Mouse (Mus musculus): ENCODE results near the gene Eps15. TPM values are rescaled to one million over a fixed set of nuclear protein-coding genes. Genes with fewer than 3 reads are reported as not detected.

The Eps15 gene
- polyA plus RNA-seq (2016; fragmentation: Nextera tagmentation; extraction: Ambion mirVana): 26.4 and 33.4 TPM in 2 replicates

- peak; percentile 99 for DNase-seq (ENCODE audit: low spot score)
- WGBS: 4% methylated on average over 41 of the region's 44 CpGs
- H3K4me3 ChIP-seq: peak within 1 kb of the TSS; percentile 92
- H3K27me3 ChIP-seq (ENCODE audit: low read depth, poor library complexity, severe bottlenecking): peaks cover 10% of the 10 kb centered on the region; the same call in 1 of the 2 replicates
- peaks cover 8% of the 10 kb centered on the region for H3K4me1 ChIP-seq
- H3K36me3 ChIP-seq: no peaks in the 10 kb centered on the region
- H3K9me3 ChIP-seq (replicated peaks): no peaks in the 10 kb centered on the region
- H3K27ac ChIP-seq: peak within 1 kb of the TSS; percentile 93
These were observed at the start of gene Eps15 for GRCm38 (mm10) chr4:109279689-109280458. Eps15 (plus strand) TSS chr4:109280268.

GRCm38 (mm10) chr4:109234185-109234584 is 45.9 kb upstream of the Eps15 start, which contains the start of gene Calr4:
Calr4 (plus strand) TSS chr4:109234485.
- H3K4me1 ChIP-seq: peaks cover 6% of the 10 kb centered on the region; the same call in 1 of the 2 replicates
- WGBS: 88% methylated on average over 2 of the region's 2 CpGs
- no peak for DNase-seq (ENCODE audit: low spot score)
- no peak within 1 kb of the TSS for H3K27ac ChIP-seq
- H3K4me3 ChIP-seq: no peak within 1 kb of the TSS
- no peaks in the 10 kb centered on the region for H3K36me3 ChIP-seq
- H3K9me3 ChIP-seq (replicated peaks): no peaks in the 10 kb centered on the region
- no peaks in the 10 kb centered on the region for H3K27me3 ChIP-seq (ENCODE audit: low read depth, poor library complexity, severe bottlenecking)

- H3K4me3 ChIP-seq: no peak overlapping the region
- H3K9me3 ChIP-seq (replicated peaks): no peaks in the 10 kb centered on the region
- 76% methylated on average over 9 of the region's 9 CpGs for WGBS
- no peak overlapping the region for H3K27ac ChIP-seq
- H3K27me3 ChIP-seq (ENCODE audit: low read depth, poor library complexity, severe bottlenecking): no peaks in the 10 kb centered on the region
- DNase-seq (ENCODE audit: low spot score): no peak
- H3K4me1 ChIP-seq: peaks cover 2% of the 10 kb centered on the region; the same call in 1 of the 2 replicates
- no peaks in the 10 kb centered on the region for H3K36me3 ChIP-seq
These were observed 45.2 kb upstream of the Eps15 start for GRCm38 (mm10) chr4:109234806-109235350.

- Histone ChIP-seq H3K27ac (no peak overlapping the region), H3K27me3 (ENCODE audit: low read depth, poor library complexity, severe bottlenecking) (no peaks in the 10 kb centered on the region), H3K4me1 (peaks cover 6% of the 10 kb centered on the region), H3K4me3 (no peak overlapping the region), H3K9me3 (replicated peaks) (no peaks in the 10 kb centered on the region), H3K36me3 (no peaks in the 10 kb centered on the region)
- DNase-seq (ENCODE audit: low spot score): no peak
- 81% methylated on average over 7 of the region's 7 CpGs for WGBS
These were observed 43.7 kb upstream of the Eps15 start for GRCm38 (mm10) chr4:109236186-109236879.

GRCm38 (mm10) chr4:109238428-109239268 is 41.4 kb upstream of the Eps15 start:
- Histone ChIP-seq H3K4me3 (no peak overlapping the region), H3K4me1 (peaks cover 14% of the 10 kb centered on the region), H3K9me3 (replicated peaks) (no peaks in the 10 kb centered on the region), H3K36me3 (no peaks in the 10 kb centered on the region), H3K27me3 (ENCODE audit: low read depth, poor library complexity, severe bottlenecking) (no peaks in the 10 kb centered on the region), H3K27ac (no peak overlapping the region)
- WGBS: 91% methylated on average over 24 of the region's 24 CpGs
- DNase-seq (ENCODE audit: low spot score): no peak

GRCm38 (mm10) chr4:109241221-109241620 is 38.8 kb upstream of the Eps15 start:
- H3K27ac ChIP-seq: no peak overlapping the region
- no peaks in the 10 kb centered on the region for H3K36me3 ChIP-seq
- no peak overlapping the region for H3K4me3 ChIP-seq
- peaks cover 14% of the 10 kb centered on the region for H3K4me1 ChIP-seq
- DNase-seq (ENCODE audit: low spot score): peak; percentile 40
- H3K27me3 ChIP-seq (ENCODE audit: low read depth, poor library complexity, severe bottlenecking): no peaks in the 10 kb centered on the region
- H3K9me3 ChIP-seq (replicated peaks): no peaks in the 10 kb centered on the region

- H3K4me3 ChIP-seq: no peak overlapping the region
- no peaks in the 10 kb centered on the region for H3K9me3 ChIP-seq (replicated peaks)
- peaks cover 14% of the 10 kb centered on the region for H3K4me1 ChIP-seq
- WGBS: 64% methylated on average over 4 of the region's 4 CpGs
- no peaks in the 10 kb centered on the region for H3K27me3 ChIP-seq (ENCODE audit: low read depth, poor library complexity, severe bottlenecking)
- peak overlapping the region; percentile 63; the same call in 1 of the 2 replicates for H3K27ac ChIP-seq
- no peaks in the 10 kb centered on the region for H3K36me3 ChIP-seq
- DNase-seq (ENCODE audit: low spot score): no peak
These were observed 38.1 kb upstream of the Eps15 start for GRCm38 (mm10) chr4:109241934-109242333.

GRCm38 (mm10) chr4:109244506-109244905 is 35.6 kb upstream of the Eps15 start:
- Histone ChIP-seq H3K36me3 (no peaks in the 10 kb centered on the region), H3K27ac (no peak overlapping the region), H3K27me3 (ENCODE audit: low read depth, poor library complexity, severe bottlenecking) (no peaks in the 10 kb centered on the region), H3K4me1 (peaks cover 14% of the 10 kb centered on the region), H3K9me3 (replicated peaks) (no peaks in the 10 kb centered on the region), H3K4me3 (no peak overlapping the region)
- no peak for DNase-seq (ENCODE audit: low spot score)
- WGBS: 74% methylated on average over 7 of the region's 7 CpGs

- H3K27ac ChIP-seq: no peak overlapping the region
- peaks cover 14% of the 10 kb centered on the region for H3K4me1 ChIP-seq
- no peaks in the 10 kb centered on the region for H3K27me3 ChIP-seq (ENCODE audit: low read depth, poor library complexity, severe bottlenecking)
- DNase-seq (ENCODE audit: low spot score): no peak
- H3K9me3 ChIP-seq (replicated peaks): no peaks in the 10 kb centered on the region
- no peaks in the 10 kb centered on the region for H3K36me3 ChIP-seq
- 90% methylated on average over 6 of the region's 6 CpGs for WGBS
- no peak overlapping the region for H3K4me3 ChIP-seq
These were observed 35.0 kb upstream of the Eps15 start for GRCm38 (mm10) chr4:109245016-109245620.

- Histone ChIP-seq H3K27ac (no peak overlapping the region), H3K27me3 (ENCODE audit: low read depth, poor library complexity, severe bottlenecking) (no peaks in the 10 kb centered on the region), H3K4me1 (no peaks in the 10 kb centered on the region), H3K4me3 (no peak overlapping the region), H3K9me3 (replicated peaks) (no peaks in the 10 kb centered on the region), H3K36me3 (no peaks in the 10 kb centered on the region)
- WGBS: 47% methylated on average over 3 of the region's 3 CpGs
- DNase-seq (ENCODE audit: low spot score): no peak
These were observed 28.5 kb upstream of the Eps15 start for GRCm38 (mm10) chr4:109251605-109252004.

- Histone ChIP-seq H3K9me3 (replicated peaks) (no peaks in the 10 kb centered on the region), H3K4me1 (no peaks in the 10 kb centered on the region), H3K27ac (no peak overlapping the region), H3K36me3 (no peaks in the 10 kb centered on the region), H3K4me3 (no peak overlapping the region), H3K27me3 (ENCODE audit: low read depth, poor library complexity, severe bottlenecking) (no peaks in the 10 kb centered on the region)
- 87% methylated on average over 4 of the region's 4 CpGs for WGBS
- DNase-seq (ENCODE audit: low spot score): no peak
These were observed 27.9 kb upstream of the Eps15 start for GRCm38 (mm10) chr4:109252199-109252598.

- H3K36me3 ChIP-seq: no peaks in the 10 kb centered on the region
- no peaks in the 10 kb centered on the region for H3K9me3 ChIP-seq (replicated peaks)
- no peaks in the 10 kb centered on the region for H3K27me3 ChIP-seq (ENCODE audit: low read depth, poor library complexity, severe bottlenecking)
- WGBS: 68% methylated on average over 11 of the region's 11 CpGs
- H3K4me3 ChIP-seq: no peak overlapping the region
- no peak overlapping the region for H3K27ac ChIP-seq
- H3K4me1 ChIP-seq: no peaks in the 10 kb centered on the region
- DNase-seq (ENCODE audit: low spot score): no peak
These were observed 26.4 kb upstream of the Eps15 start for GRCm38 (mm10) chr4:109253664-109254151.

Measured in limb, embryonic 10.5 days (tissue).